Mouse (Mus musculus): ENCODE measurements around the gene Fgfr3. TPM values are rescaled to one million over a fixed set of nuclear protein-coding genes. Genes with fewer than 3 reads are reported as not detected.

Fgfr3 gene
- polyA plus RNA-seq, 1 experiment from 2014 or later = 23.9 TPM

GRCm38 (mm10) chr5:33705612-33706349 lies 15.7 kb upstream of the Fgfr3 start:
- Histone ChIP-seq H3K27ac (ENCODE audit: low read length) (peak overlapping the region; percentile 14), H3K4me2 (ENCODE audit: low read length) (no peak overlapping the region), H3K4me3 (ENCODE audit: low read depth, low read length) (no peak overlapping the region), H3K4me1 (ENCODE audit: control insufficient read depth, insufficient read depth, low read length) (peaks cover 3% of the 10 kb centered on the region; the same call in 1 of the 2 replicates), H3K9me3 (replicated peaks; ENCODE audit: control insufficient read depth, low read length, poor library complexity, severe bottlenecking) (no peaks in the 10 kb centered on the region), H3K36me3 (ENCODE audit: control insufficient read depth, insufficient read depth, low read length) (no peaks in the 10 kb centered on the region), H3K9ac (ENCODE audit: low read depth, low read length) (no peak overlapping the region), H3K27me3 (ENCODE audit: control insufficient read depth, insufficient read depth, low read depth, low read length) (peaks cover 3% of the 10 kb centered on the region; the same call in 1 of the 2 replicates)
- WGBS = 14% methylated on average over 9 of the region's 9 CpGs
- no peak for ATAC-seq

DNA sequence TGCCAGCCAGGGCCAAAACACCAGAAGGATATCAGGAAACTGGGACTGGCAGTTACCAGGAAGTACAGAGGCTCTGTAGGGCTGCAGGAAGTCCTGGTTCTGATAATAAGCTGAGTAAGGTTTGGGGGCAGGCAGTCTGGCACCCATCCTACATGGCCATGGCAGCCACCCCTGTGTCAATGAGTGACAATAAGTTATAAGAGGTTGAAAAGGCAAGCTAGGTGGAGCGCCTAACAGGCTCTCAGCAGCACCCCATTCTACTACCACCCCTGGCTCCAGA lies 15.2 kb upstream of the Fgfr3 start:
- Histone ChIP-seq H3K9ac (ENCODE audit: low read depth, low read length) (no peak overlapping the region), H3K4me2 (ENCODE audit: low read length) (no peak overlapping the region), H3K4me1 (ENCODE audit: control insufficient read depth, insufficient read depth, low read length) (peaks cover 3% of the 10 kb centered on the region; the same call in 1 of the 2 replicates), H3K36me3 (ENCODE audit: control insufficient read depth, insufficient read depth, low read length) (no peaks in the 10 kb centered on the region), H3K9me3 (replicated peaks; ENCODE audit: control insufficient read depth, low read length, poor library complexity, severe bottlenecking) (no peaks in the 10 kb centered on the region), H3K4me3 (ENCODE audit: low read depth, low read length) (no peak overlapping the region), H3K27me3 (ENCODE audit: control insufficient read depth, insufficient read depth, low read depth, low read length) (peaks cover 3% of the 10 kb centered on the region; the same call in 1 of the 2 replicates), H3K27ac (ENCODE audit: low read length) (peak overlapping the region; percentile 14; the same call in 1 of the 2 replicates)
- 86% methylated on average over 1 of the region's 1 CpGs for WGBS
- ATAC-seq = no peak

- 82% methylated on average over 4 of the region's 4 CpGs for WGBS
- Histone ChIP-seq H3K4me2 (ENCODE audit: low read length) (no peak overlapping the region), H3K27me3 (ENCODE audit: control insufficient read depth, insufficient read depth, low read depth, low read length) (peaks cover 3% of the 10 kb centered on the region; the same call in 1 of the 2 replicates), H3K4me3 (ENCODE audit: low read depth, low read length) (no peak overlapping the region), H3K9ac (ENCODE audit: low read depth, low read length) (no peak overlapping the region), H3K27ac (ENCODE audit: low read length) (no peak overlapping the region), H3K4me1 (ENCODE audit: control insufficient read depth, insufficient read depth, low read length) (peaks cover 3% of the 10 kb centered on the region; the same call in 1 of the 2 replicates), H3K36me3 (ENCODE audit: control insufficient read depth, insufficient read depth, low read length) (no peaks in the 10 kb centered on the region), H3K9me3 (replicated peaks; ENCODE audit: control insufficient read depth, low read length, poor library complexity, severe bottlenecking) (no peaks in the 10 kb centered on the region)
- ATAC-seq = no peak
These were observed 14.3 kb upstream of the Fgfr3 start for GRCm38 (mm10) chr5:33707163-33707562.

GRCm38 (mm10) chr5:33709037-33709436 lies 12.4 kb upstream of the Fgfr3 start:
- no peak overlapping the region for H3K4me3 ChIP-seq (ENCODE audit: low read depth, low read length)
- no peak for ATAC-seq
- H3K36me3 ChIP-seq (ENCODE audit: control insufficient read depth, insufficient read depth, low read length) = no peaks in the 10 kb centered on the region
- peaks cover 3% of the 10 kb centered on the region; the same call in 1 of the 2 replicates for H3K27me3 ChIP-seq (ENCODE audit: control insufficient read depth, insufficient read depth, low read depth, low read length)
- H3K9ac ChIP-seq (ENCODE audit: low read depth, low read length) = no peak overlapping the region
- no peak overlapping the region for H3K4me2 ChIP-seq (ENCODE audit: low read length)
- H3K27ac ChIP-seq (ENCODE audit: low read length) = no peak overlapping the region
- peaks cover 3% of the 10 kb centered on the region; the same call in 1 of the 2 replicates for H3K4me1 ChIP-seq (ENCODE audit: control insufficient read depth, insufficient read depth, low read length)
- 25% methylated on average over 2 of the region's 2 CpGs for WGBS
- no peaks in the 10 kb centered on the region for H3K9me3 ChIP-seq (replicated peaks; ENCODE audit: control insufficient read depth, low read length, poor library complexity, severe bottlenecking)

DNA sequence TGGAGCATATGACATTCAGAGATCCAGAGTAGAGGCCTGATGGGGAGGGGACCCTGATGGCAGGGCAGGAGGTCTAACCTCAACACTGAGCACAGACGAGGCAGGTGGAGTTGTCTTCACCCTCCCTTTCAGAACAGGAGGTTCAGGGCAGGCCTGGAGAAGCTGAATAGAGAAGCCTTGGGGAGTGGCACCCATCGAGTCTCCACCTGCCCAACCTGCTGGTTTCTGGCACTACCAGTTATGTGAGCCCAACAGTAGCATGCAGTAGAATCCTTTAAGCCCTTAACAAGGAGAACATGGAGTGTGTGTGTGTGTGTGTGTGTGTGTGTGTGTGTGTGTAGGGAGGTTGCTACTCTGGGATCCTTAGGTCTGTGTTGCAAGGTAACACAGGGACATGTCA lies 8.9 kb upstream of the Fgfr3 start:
- Histone ChIP-seq H3K9me3 (replicated peaks; ENCODE audit: control insufficient read depth, low read length, poor library complexity, severe bottlenecking) (no peaks in the 10 kb centered on the region), H3K4me2 (ENCODE audit: low read length) (no peak overlapping the region), H3K27ac (ENCODE audit: low read length) (no peak overlapping the region), H3K27me3 (ENCODE audit: control insufficient read depth, insufficient read depth, low read depth, low read length) (peaks cover 2% of the 10 kb centered on the region; the same call in 1 of the 2 replicates), H3K36me3 (ENCODE audit: control insufficient read depth, insufficient read depth, low read length) (no peaks in the 10 kb centered on the region), H3K4me1 (ENCODE audit: control insufficient read depth, insufficient read depth, low read length) (no peaks in the 10 kb centered on the region), H3K4me3 (ENCODE audit: low read depth, low read length) (no peak overlapping the region), H3K9ac (ENCODE audit: low read depth, low read length) (no peak overlapping the region)
- WGBS = 93% methylated on average over 2 of the region's 2 CpGs
- no peak for ATAC-seq

DNA sequence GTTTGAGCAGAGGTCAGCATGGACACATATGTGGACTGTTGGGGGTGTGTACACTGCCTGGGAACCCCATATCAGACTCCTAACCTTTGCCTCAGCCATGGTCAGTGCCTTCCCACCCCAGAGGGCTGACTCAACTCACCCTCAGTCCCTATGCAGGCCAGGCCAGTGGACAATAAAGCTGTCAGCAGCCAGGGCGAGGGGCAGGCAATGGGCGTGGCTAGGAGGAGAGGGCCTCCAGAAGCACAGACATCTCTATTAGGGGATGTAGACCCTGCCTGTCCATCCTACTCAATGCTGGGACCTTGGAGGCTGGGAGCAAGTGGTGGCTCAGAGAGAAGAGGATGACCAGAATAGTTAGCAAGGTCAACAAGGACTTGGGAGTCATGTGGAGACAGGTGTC lies 6.3 kb upstream of the Fgfr3 start:
- no peaks in the 10 kb centered on the region for H3K4me1 ChIP-seq (ENCODE audit: control insufficient read depth, insufficient read depth, low read length)
- H3K9ac ChIP-seq (ENCODE audit: low read depth, low read length) = no peak overlapping the region
- WGBS = 41% methylated on average over 2 of the region's 2 CpGs
- H3K36me3 ChIP-seq (ENCODE audit: control insufficient read depth, insufficient read depth, low read length) = no peaks in the 10 kb centered on the region
- no peak overlapping the region for H3K27ac ChIP-seq (ENCODE audit: low read length)
- no peak overlapping the region for H3K4me3 ChIP-seq (ENCODE audit: low read depth, low read length)
- no peak overlapping the region for H3K4me2 ChIP-seq (ENCODE audit: low read length)
- H3K27me3 ChIP-seq (ENCODE audit: control insufficient read depth, insufficient read depth, low read depth, low read length) = no peaks in the 10 kb centered on the region
- no peak for ATAC-seq
- H3K9me3 ChIP-seq (replicated peaks; ENCODE audit: control insufficient read depth, low read length, poor library complexity, severe bottlenecking) = no peaks in the 10 kb centered on the region

DNA sequence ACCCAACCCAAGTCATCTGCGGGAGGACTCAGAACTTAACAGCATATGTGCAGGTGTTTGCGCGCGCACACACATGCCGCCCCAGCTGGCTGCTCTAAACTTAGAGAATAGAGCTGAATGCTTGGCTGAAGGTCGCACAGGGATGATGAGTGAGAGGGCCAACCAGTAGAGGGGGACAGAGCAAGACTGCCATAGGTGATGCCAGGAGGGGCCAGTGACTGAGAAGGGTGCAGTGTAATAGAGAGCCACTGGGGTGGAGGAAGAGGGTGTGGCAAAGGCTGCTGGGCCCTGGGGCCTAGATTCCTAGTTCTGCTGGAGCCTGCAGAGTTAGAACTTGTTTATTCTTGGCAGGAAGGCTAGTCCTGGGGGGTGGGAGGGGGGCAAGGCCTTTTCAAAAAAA lies 5.0 kb upstream of the Fgfr3 start:
- H3K4me3 ChIP-seq (ENCODE audit: low read depth, low read length) = no peak overlapping the region
- H3K4me1 ChIP-seq (ENCODE audit: control insufficient read depth, insufficient read depth, low read length) = peaks cover 4% of the 10 kb centered on the region
- H3K27me3 ChIP-seq (ENCODE audit: control insufficient read depth, insufficient read depth, low read depth, low read length) = peaks cover 9% of the 10 kb centered on the region; the same call in 1 of the 2 replicates
- H3K36me3 ChIP-seq (ENCODE audit: control insufficient read depth, insufficient read depth, low read length) = no peaks in the 10 kb centered on the region
- no peaks in the 10 kb centered on the region for H3K9me3 ChIP-seq (replicated peaks; ENCODE audit: control insufficient read depth, low read length, poor library complexity, severe bottlenecking)
- H3K4me2 ChIP-seq (ENCODE audit: low read length) = no peak overlapping the region
- WGBS = 83% methylated on average over 6 of the region's 6 CpGs
- ATAC-seq = no peak
- H3K9ac ChIP-seq (ENCODE audit: low read depth, low read length) = no peak overlapping the region
- no peak overlapping the region for H3K27ac ChIP-seq (ENCODE audit: low read length)

GRCm38 (mm10) chr5:33718460-33718859 lies 3.0 kb upstream of the Fgfr3 start:
- WGBS = 60% methylated on average over 5 of the region's 5 CpGs
- Histone ChIP-seq H3K4me2 (ENCODE audit: low read length) (no peak overlapping the region), H3K36me3 (ENCODE audit: control insufficient read depth, insufficient read depth, low read length) (no peaks in the 10 kb centered on the region)

DNA sequence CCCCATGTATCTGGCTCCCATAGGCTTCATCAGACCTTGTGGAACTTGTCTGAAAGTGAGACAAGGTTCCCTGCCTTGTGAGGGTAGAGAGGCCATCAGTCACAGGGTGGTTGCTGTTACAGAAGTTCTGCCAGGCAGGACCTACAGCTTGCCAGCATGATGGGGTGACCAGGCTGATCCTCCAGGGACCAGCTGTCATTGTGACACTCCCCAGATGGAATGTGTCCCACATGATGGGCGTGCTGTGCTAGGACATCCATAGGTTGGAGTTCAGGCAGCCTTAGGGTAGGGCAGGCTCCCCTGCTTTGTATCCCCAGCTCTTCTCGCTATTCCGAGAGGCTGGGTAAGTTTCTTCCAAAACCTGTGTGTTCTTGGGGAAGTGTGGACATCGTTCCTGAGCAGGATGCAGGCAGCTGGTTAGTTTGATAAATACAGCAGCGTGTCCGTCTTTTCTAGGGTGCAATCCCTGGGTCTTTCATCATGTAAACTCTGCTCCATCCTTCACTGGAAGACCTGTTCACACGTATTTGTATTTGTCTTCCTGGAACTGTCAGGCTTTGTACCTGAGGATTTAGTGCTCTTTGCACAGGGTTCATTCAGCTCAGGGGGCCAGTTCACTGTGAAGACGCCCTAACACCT lies 503 bp upstream of the Fgfr3 start:
- H3K36me3 ChIP-seq (ENCODE audit: control insufficient read depth, insufficient read depth, low read length) = no peaks in the 10 kb centered on the region
- peaks cover 16% of the 10 kb centered on the region for H3K27me3 ChIP-seq (ENCODE audit: control insufficient read depth, insufficient read depth, low read depth, low read length)
- H3K27ac ChIP-seq (ENCODE audit: low read length) = no peak overlapping the region
- H3K9ac ChIP-seq (ENCODE audit: low read depth, low read length) = peak overlapping the region; percentile 65
- no peak for ATAC-seq
- H3K4me2 ChIP-seq (ENCODE audit: low read length) = peak overlapping the region; percentile 99
- WGBS = 10% methylated on average over 8 of the region's 8 CpGs
- H3K9me3 ChIP-seq (replicated peaks; ENCODE audit: control insufficient read depth, low read length, poor library complexity, severe bottlenecking) = no peaks in the 10 kb centered on the region
- H3K4me3 ChIP-seq (ENCODE audit: low read depth, low read length) = peak overlapping the region; percentile 64
- peaks cover 21% of the 10 kb centered on the region for H3K4me1 ChIP-seq (ENCODE audit: control insufficient read depth, insufficient read depth, low read length)

More at GRCm38 (mm10) chr5:33718460-33718859, 3.0 kb upstream of the Fgfr3 start:
- H3K9me3 ChIP-seq (replicated peaks; ENCODE audit: control insufficient read depth, low read length, poor library complexity, severe bottlenecking) = no peaks in the 10 kb centered on the region
- no peak overlapping the region for H3K27ac ChIP-seq (ENCODE audit: low read length)
- H3K4me3 ChIP-seq (ENCODE audit: low read depth, low read length) = no peak overlapping the region
- no peak overlapping the region for H3K9ac ChIP-seq (ENCODE audit: low read depth, low read length)
- peaks cover 9% of the 10 kb centered on the region; the same call in 1 of the 2 replicates for H3K27me3 ChIP-seq (ENCODE audit: control insufficient read depth, insufficient read depth, low read depth, low read length)
- ATAC-seq = no peak
- H3K4me1 ChIP-seq (ENCODE audit: control insufficient read depth, insufficient read depth, low read length) = peaks cover 18% of the 10 kb centered on the region

Data from midbrain, embryonic 16.5 days (tissue).